Mouse (Mus musculus) left cerebral cortex, postnatal 36 days (tissue): ENCODE measurements around the gene Fgfr2. TPM values are rescaled to one million over a fixed set of nuclear protein-coding genes. Genes with fewer than 3 reads are reported as not detected.

Experiments used
- DNase-seq, 2 experiments: peaks; one replicate each; pipeline ENCODE4 v3.0.0; 2021 to 2022; ENCODE audit warnings: low spot score in 2 of 2, mixed read lengths in 1 of 2
- intact Hi-C: fragments of 180-260 bp; cut with DNase I; formaldehyde crosslinking; loops from one replicate; pipeline ENCODE4 v1.15.1; 2025
- total RNA-seq, 2 experiments: library from RNA; stranded (reverse); gene quantifications; 2 replicates each; pipeline ENCODE4 v1.2.3; 2021

The Fgfr2 gene
- total RNA-seq, 2 experiments from 2014 or later = 41.6 to 46.6 TPM

GRCm38 (mm10) chr7:132604720-132605119 lies 518.4 kb downstream of the Fgfr2 start:
- intact Hi-C loops = no loop called here
- no peak for DNase-seq

GRCm38 (mm10) chr7:132600926-132601325 lies 522.2 kb downstream of the Fgfr2 start:
- DNase-seq = no peak
- intact Hi-C loops = no loop called here

DNA sequence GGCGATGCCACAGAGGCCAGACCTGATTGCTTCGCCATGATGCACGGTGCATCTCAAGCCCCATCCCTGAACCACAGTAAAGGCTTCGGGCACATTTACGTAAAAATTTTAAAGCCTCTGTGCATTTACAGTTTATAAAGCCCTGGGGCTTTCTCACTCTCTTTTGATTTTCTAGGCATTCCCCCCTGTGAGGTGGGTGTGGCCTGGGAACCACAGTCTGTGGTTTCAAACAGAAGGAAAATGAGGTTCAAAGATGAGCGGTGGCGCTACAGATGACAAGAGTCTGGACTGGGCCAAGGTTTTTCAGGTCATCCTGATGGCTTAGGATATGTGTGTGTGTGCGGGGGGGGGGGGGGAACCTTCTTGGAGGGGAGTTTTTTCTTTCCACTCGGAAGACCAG lies 523.1 kb downstream of the Fgfr2 start:
- intact Hi-C loops = no loop called here
- no peak for DNase-seq

GRCm38 (mm10) chr7:132599071-132599975 lies 523.8 kb downstream of the Fgfr2 start, which contains the start of gene Nkx1-2:
Gene Nkx1-2, minus strand, starts transcription at chr7:132599637.
- DNase-seq = no peak
- intact Hi-C loops = no loop called here

DNA sequence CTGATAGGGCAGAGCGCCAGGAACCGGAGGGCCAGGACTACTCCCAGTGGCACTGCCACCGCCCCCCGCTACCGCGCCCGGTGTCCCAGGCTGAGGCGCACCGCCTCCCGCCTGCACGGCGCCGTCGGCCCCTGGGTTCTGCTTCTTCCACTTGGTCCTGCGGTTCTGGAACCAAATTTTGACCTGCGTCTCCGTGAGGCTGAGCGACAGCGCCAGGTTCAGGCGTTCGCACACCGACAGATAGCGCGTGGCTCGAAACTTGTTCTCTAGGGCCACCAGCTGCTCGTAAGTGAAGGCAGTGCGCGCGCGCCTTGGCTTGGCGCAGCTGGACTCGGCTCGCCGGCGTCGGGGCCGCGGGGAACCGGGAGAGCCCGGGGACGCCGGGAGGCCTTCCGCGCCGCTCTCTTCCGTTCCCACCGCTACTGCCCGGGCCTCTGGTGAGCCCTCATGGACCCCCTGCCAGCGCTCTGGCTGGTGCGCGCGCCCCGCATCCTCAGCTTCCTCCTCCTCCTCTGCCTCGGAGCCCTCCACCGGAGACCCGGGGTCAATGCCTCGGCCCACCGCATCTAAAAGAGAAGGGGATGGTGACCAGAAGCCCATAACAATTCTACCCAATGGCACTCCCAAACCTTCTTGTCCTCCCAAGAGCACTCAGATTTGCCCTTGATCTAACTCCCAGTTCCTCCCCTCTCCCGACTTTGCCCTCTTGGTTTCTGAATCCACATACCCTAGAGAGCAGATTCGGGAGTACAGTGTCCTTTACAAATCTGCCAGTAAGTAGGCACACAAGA lies 525.7 kb downstream of the Fgfr2 start:
- intact Hi-C loops = no loop called here
- DNase-seq = no peak

- DNase-seq = no peak
- intact Hi-C loops = no loop called here
Measured at GRCm38 (mm10) chr7:132596557-132597250, 526.4 kb downstream of the Fgfr2 start.

DNA sequence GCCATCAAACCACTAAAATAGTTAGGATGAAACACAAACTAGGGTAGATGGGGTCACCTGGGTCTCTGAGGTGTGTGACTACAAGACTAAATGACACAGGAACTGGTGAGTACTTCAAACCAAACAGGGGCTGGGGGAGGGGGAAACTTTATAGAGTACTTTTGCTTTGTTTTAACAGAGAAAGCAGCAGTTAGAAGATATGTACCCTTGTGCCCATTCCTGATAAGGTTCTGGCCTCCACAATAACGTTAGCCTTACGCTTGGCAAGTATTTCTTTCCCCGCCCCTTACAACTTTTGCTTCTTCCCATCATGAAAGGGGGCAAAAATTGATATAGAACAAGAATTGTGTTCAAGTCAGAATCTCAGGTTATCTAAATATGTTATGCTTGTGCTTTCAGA lies 527.4 kb downstream of the Fgfr2 start:
- no peak for DNase-seq
- intact Hi-C loops = no loop called here

DNA sequence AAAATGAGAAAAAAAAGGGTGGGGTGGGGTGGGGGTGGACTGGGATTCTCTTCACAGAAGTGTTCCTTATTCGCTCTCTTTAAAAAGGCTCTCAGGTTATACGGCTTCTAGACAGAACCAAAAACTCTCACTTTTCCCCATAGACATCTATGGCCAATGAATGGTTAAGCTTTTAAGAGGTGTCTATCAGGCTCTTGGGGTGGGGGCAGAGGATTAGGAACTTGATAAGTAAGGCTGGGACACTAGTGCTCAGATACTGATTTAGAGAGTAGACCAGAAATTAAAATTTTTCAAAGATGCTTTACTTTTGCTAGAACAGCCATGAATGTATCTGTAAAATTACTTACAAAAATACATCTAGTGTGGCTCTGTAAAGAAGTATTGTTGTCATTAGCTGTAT lies 528.8 kb downstream of the Fgfr2 start:
- intact Hi-C loops = no loop called here
- DNase-seq = no peak

DNA sequence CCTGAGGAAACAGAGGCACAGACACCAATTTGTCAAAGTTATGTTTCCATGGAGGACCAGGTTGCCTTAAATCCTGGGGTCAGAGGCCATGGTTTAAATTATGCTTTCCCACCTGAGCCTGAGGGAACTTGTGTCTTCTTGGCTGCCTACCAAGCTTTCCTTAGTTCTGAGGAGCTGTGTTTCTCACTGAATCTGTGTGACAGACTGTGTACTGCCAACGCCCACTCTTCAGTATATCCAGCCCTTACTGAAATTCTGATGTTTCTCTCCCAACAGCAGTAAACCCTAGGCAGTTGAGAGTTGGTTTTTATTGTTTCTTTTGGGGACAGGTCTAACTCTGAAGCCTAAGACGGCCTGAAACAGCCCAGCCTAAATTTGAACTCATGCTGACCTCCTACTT lies 529.4 kb downstream of the Fgfr2 start:
- no peak for DNase-seq
- intact Hi-C loops = no loop called here

GRCm38 (mm10) chr7:132589610-132590009 lies 533.5 kb downstream of the Fgfr2 start:
- intact Hi-C loops = no loop called here
- DNase-seq = no peak

DNA sequence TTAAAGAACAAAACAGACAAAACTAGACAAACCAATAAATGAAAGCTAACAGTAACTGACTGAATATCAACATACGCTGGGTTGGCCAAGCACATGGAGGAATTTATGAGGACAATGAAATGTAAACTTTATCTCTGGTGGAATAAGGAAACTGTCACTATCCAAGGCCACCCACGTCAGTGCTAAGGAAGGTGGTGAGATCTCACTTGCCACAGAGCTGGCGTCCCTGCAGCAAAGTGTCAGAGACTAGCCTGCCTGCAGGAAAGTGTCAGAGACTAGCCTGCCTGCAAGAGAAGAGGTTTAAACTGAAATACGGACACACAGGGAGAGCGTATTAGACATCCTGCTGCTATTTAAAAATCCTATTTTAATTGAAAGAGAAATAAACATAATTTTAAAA lies 536.0 kb downstream of the Fgfr2 start:
- intact Hi-C loops = no loop called here
- DNase-seq = no peak

GRCm38 (mm10) chr7:132585695-132586491 lies 537.3 kb downstream of the Fgfr2 start:
- intact Hi-C loops = no loop called here
- no peak for DNase-seq

DNA sequence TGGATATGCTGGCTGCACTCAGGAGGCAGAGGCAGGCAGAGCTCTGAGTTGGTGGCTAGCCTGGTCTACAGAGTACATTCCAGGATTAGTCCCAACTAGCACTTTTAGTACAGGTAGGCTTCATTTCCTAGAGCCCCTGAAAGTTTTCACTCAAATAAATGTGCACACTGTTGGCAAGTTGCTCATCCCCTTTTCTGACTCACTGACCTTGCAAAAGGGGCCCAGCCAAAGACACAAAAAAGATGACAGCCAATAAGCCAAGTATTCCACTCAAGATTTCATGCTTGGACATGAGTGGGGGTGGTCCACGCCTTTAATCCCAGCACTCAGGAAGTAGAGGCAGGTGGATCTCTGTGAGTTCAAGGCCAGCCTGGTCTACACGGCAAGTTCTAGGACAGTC lies 541.7 kb downstream of the Fgfr2 start:
- intact Hi-C loops = no loop called here
- no peak for DNase-seq

DNA sequence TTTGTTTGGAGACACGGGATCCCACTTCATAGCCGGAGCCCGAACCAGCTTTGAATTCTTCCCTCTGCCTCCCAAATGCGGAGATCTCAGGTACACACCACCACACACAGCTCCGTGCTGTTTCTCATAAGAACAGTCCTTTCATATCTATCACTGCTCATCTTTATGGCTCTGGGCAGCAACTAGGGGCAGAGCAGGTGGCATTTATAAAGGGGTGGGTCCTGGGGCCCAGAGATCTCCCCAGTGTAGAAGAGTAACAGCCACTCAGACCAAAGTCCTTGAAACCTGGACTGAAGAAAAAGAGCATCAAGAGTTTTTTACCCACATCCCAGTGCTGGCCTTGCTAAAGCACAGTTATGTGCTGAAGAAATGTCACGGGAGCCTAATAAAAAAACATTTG lies 542.6 kb downstream of the Fgfr2 start:
- DNase-seq = no peak
- intact Hi-C loops = no loop called here

- no peak for DNase-seq
- intact Hi-C loops = loop anchor here (5.0 to 10.0 kb wide), 2 partner anchors 60 to 238 kb away; partner anchors contain the start of gene Fam53b
Measured at GRCm38 (mm10) chr7:132576891-132577290, 546.3 kb downstream of the Fgfr2 start.

DNA sequence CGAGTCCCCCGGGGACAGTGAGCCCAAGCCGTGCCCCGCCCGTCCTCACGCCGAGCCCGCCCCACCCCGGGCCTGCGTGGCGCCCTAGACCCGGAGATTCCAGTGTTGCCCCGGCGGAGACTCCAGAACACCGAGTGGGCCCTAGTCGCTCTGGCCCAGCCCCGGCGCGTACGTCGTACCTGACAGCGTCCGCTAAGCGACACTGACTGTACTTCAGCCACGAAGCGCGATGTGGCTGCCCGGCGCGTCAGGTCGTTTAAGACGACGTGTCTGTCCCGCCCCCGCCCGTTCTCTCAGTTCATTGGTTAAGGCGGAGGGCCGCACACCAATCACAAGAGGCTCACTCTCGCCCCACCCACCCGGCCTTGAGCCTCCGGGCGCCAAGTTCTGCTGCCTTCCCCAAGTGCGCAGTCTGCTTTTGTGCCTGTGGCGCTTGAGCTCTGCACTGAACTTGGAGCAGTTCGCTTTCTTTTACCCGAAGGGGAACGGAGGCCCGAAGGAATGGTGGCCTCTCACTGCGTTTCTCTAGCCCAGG lies 547.0 kb downstream of the Fgfr2 start, which contains the start of gene Oat:
Gene Oat, minus strand, starts transcription at position 283 of the 535 bp plus-strand sequence.
- peak; percentile 90 to 92 for DNase-seq
- intact Hi-C loops = loop anchor here (5.0 to 10.0 kb wide), 2 partner anchors 61 to 239 kb away; partner anchors contain the start of gene Fam53b

- peak; percentile 79 to 81 for DNase-seq
- intact Hi-C loops = loop anchor here (2.0 to 10.0 kb wide), 3 partner anchors 35 to 239 kb away; partner anchors contain the start of genes Fam53b and Lhpp
Measured at GRCm38 (mm10) chr7:132575623-132576022, 547.5 kb downstream of the Fgfr2 start.

- no peak for DNase-seq
- intact Hi-C loops = loop anchor here (2.0 to 10.0 kb wide), 3 partner anchors 36 to 240 kb away; partner anchors contain the start of genes Fam53b and Lhpp
Measured at GRCm38 (mm10) chr7:132574646-132575045, 548.5 kb downstream of the Fgfr2 start.
